Mouse (Mus musculus): ENCODE data around the gene Chrna5.
"Not testable (repeated sequence)": the region's sequence is repeated elsewhere in the genome, so short reads cannot be mapped to it uniquely, and the experiment has no call there.

Chrna5 gene

GRCm38 (mm10) chr9:54980674-54981073 lies at the start of gene Chrna5:
Gene Chrna5, plus strand, starts transcription at chr9:54980880.
- no peak for DNase-seq (ENCODE audit: extremely low read depth, low read depth, low spot score)

GRCm38 (mm10) chr9:54931765-54932164 lies 48.9 kb upstream of the Chrna5 start:
- no peak for DNase-seq (ENCODE audit: extremely low read depth, low read depth, low spot score)

- no peak for DNase-seq (ENCODE audit: extremely low read depth, low read depth, low spot score)
Measured at GRCm38 (mm10) chr9:54932379-54932778, 48.3 kb upstream of the Chrna5 start.

- peak; percentile 47 for DNase-seq (ENCODE audit: extremely low read depth, low read depth, low spot score)
Measured at GRCm38 (mm10) chr9:54942071-54942470, 38.6 kb upstream of the Chrna5 start.

- DNase-seq (ENCODE audit: extremely low read depth, low read depth, low spot score): no peak
Measured at GRCm38 (mm10) chr9:54944467-54944866, 36.2 kb upstream of the Chrna5 start.

GRCm38 (mm10) chr9:54946256-54946655 lies 34.4 kb upstream of the Chrna5 start:
- no peak for DNase-seq (ENCODE audit: extremely low read depth, low read depth, low spot score)

GRCm38 (mm10) chr9:54949465-54949864 lies 31.2 kb upstream of the Chrna5 start:
- DNase-seq (ENCODE audit: extremely low read depth, low read depth, low spot score): no peak

- DNase-seq (ENCODE audit: extremely low read depth, low read depth, low spot score): not testable (repeated sequence)
Measured at GRCm38 (mm10) chr9:54950162-54950561, 30.5 kb upstream of the Chrna5 start.

GRCm38 (mm10) chr9:54950575-54951321 lies 29.9 kb upstream of the Chrna5 start, which contains the start of the genes Psma4 and AY074887:
Gene Psma4, plus strand, starts transcription at chr9:54950790.
Gene AY074887, minus strand, starts transcription at chr9:54950998.
- peak; percentile 80 for DNase-seq (ENCODE audit: extremely low read depth, low read depth, low spot score)

- DNase-seq (ENCODE audit: extremely low read depth, low read depth, low spot score): no peak
Measured at GRCm38 (mm10) chr9:54961059-54961458, 19.6 kb upstream of the Chrna5 start.

GRCm38 (mm10) chr9:54963669-54964068 lies 17.0 kb upstream of the Chrna5 start:
- DNase-seq (ENCODE audit: extremely low read depth, low read depth, low spot score): no peak

- no peak for DNase-seq (ENCODE audit: extremely low read depth, low read depth, low spot score)
Measured at GRCm38 (mm10) chr9:54969972-54970637, 10.6 kb upstream of the Chrna5 start.

GRCm38 (mm10) chr9:54981291-54982191 lies 861 bp downstream of the Chrna5 start:
- DNase-seq (ENCODE audit: extremely low read depth, low read depth, low spot score): no peak

GRCm38 (mm10) chr9:54982401-54982800 lies 1.7 kb downstream of the Chrna5 start:
- no peak for DNase-seq (ENCODE audit: extremely low read depth, low read depth, low spot score)

- DNase-seq (ENCODE audit: extremely low read depth, low read depth, low spot score): no peak
Measured at GRCm38 (mm10) chr9:54990362-54990761, 9.7 kb downstream of the Chrna5 start.

- DNase-seq (ENCODE audit: extremely low read depth, low read depth, low spot score): no peak
Measured at GRCm38 (mm10) chr9:54994381-54994780, 13.7 kb downstream of the Chrna5 start.

GRCm38 (mm10) chr9:54995645-54996044 lies 15.0 kb downstream of the Chrna5 start:
- DNase-seq (ENCODE audit: extremely low read depth, low read depth, low spot score): no peak

- DNase-seq (ENCODE audit: extremely low read depth, low read depth, low spot score): no peak
Measured at GRCm38 (mm10) chr9:55003609-55004008, 22.9 kb downstream of the Chrna5 start.

- DNase-seq (ENCODE audit: extremely low read depth, low read depth, low spot score): no peak
Measured at GRCm38 (mm10) chr9:55009692-55010091, 29.0 kb downstream of the Chrna5 start.

GRCm38 (mm10) chr9:55010588-55011350 lies 30.1 kb downstream of the Chrna5 start:
- no peak for DNase-seq (ENCODE audit: extremely low read depth, low read depth, low spot score)

Measured in fat pad, adult 2 months (tissue).